Mouse (Mus musculus): ENCODE results near the gene Fbxw16.
"Not testable (repeated sequence)": the region's sequence is repeated elsewhere in the genome, so short reads cannot be mapped to it uniquely, and the experiment has no call there.

Gene Fbxw16

DNA sequence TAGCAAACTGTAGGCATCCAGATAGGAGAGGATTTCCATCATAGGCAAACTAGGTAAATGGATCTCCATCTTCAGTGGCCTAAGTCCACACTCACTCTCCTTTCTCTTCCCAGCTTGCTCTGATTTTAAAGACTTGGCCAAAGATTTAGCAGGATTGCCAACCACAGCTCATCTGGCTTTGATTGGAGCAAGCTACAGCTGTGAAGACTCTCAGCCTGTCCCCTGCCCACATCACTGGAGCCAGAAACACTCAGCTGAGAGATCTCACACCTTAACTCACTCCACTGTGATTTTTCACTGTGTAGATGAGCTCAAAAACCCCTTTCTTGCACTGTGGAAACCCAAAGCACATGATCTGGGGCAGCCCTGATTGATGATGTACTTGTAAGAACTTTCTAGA lies at the start of gene Fbxw16:
Gene Fbxw16, minus strand, starts transcription at position 101 of the 400 bp plus-strand sequence.
- no peak for DNase-seq

- not testable (repeated sequence) for DNase-seq
Observed at GRCm38 (mm10) chr9:109495775-109496174, 46.8 kb upstream of the Fbxw16 start, which contains the start of gene Fbxw19. TSS of gene Fbxw19 (minus strand) at chr9:109495875.

GRCm38 (mm10) chr9:109432956-109433355 lies 16.0 kb downstream of the Fbxw16 start:
- no peak for DNase-seq

GRCm38 (mm10) chr9:109404196-109404595 lies 44.7 kb downstream of the Fbxw16 start, which contains the start of gene Fbxw22:
TSS of gene Fbxw22 (minus strand) at chr9:109404296.
- DNase-seq, result not testable (repeated sequence)
